11 mouse cellular contexts compared by ENCODE assay signal in the genomic region with DNA sequence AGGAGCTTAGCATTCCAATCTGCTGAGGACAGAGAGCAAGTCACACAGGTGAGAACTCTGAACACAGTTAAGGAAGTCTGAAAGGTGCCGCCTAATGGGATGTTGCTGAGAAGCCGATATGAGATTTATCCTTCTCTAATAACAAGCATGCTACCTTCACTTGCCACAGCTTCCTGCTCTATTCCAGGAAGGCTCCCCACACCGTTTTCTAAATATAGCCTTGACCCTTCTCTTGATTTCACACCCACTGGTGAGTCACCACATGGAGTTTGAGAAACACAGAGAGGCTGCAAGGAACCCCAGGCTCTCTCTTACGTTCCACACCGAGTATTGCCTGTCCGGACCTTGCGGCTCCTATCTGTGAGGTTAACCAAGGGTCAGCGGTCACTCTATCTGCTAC. TPM values are rescaled to one million over a fixed set of nuclear protein-coding genes. Genes with fewer than 3 reads are reported as not detected.
DNase-seq lines count a peak whose midpoint lies in the region; ATAC-seq lines count a peak whose summit lies in the region.
"Had no signal": no experiment of that assay in that cellular context is flagged by ENCODE, and none has a peak within 500 bp of the region (broad histone marks: within the 10 kb centered on the region; RNA-seq: fewer than 3 reads in every experiment).

No protein-coding gene starts in this region.

- peak overlapping the region; percentile 30; the same call in 1 of the 2 replicates for H3K4me2 ChIP-seq in forebrain, embryonic 14.5 days (ENCODE audit: low read length)
- peak overlapping the region; percentile 36; the same call in 1 of the 2 replicates for H3K4me2 ChIP-seq in midbrain, embryonic 12.5 days (replicated peaks)
- H3K4me2 ChIP-seq: stomach, embryonic 15.5 days had no signal

- no peaks in the 10 kb centered on the region for H3K36me3 ChIP-seq in forebrain, embryonic 14.5 days (ENCODE audit: control insufficient read depth, insufficient read depth, low read length)
- H3K36me3 ChIP-seq in midbrain, embryonic 12.5 days: peaks cover 8% of the 10 kb centered on the region; the same call in 1 of the 2 replicates
- H3K36me3 ChIP-seq: stomach, embryonic 15.5 days had no signal

- H3K4me3 ChIP-seq in forebrain, embryonic 14.5 days (ENCODE audit: low read depth, low read length): no peak overlapping the region
- no peak overlapping the region for H3K4me3 ChIP-seq in midbrain, embryonic 12.5 days
- H3K4me3 ChIP-seq: stomach, embryonic 15.5 days had no signal

- no peak overlapping the region for H3K9ac ChIP-seq in forebrain, embryonic 14.5 days (ENCODE audit: low read length)
- H3K9ac ChIP-seq in midbrain, embryonic 12.5 days (replicated peaks): no peak overlapping the region
- H3K9ac ChIP-seq: stomach, embryonic 15.5 days had no signal

- H3K4me1 ChIP-seq in forebrain, embryonic 14.5 days (ENCODE audit: control insufficient read depth, insufficient read depth, low read length): peaks cover 30% of the 10 kb centered on the region
- H3K4me1 ChIP-seq in midbrain, embryonic 12.5 days: peaks cover 56% of the 10 kb centered on the region

- H3K27ac ChIP-seq in forebrain, embryonic 14.5 days (ENCODE audit: low read depth, low read length): peak overlapping the region; percentile 90
- peak overlapping the region; percentile 96 for H3K27ac ChIP-seq in midbrain, embryonic 12.5 days (replicated peaks)
- H3K27ac ChIP-seq: macrophage; stomach, embryonic 15.5 days had no signal

- H3K27me3 ChIP-seq in forebrain, embryonic 14.5 days (replicated peaks; ENCODE audit: control insufficient read depth, insufficient read depth, low read length): no peaks in the 10 kb centered on the region; the same call in 1 of the 2 replicates
- no peaks in the 10 kb centered on the region for H3K27me3 ChIP-seq in midbrain, embryonic 12.5 days
- H3K27me3 ChIP-seq: stomach, embryonic 15.5 days had no signal

- WGBS in forebrain, embryonic 14.5 days: 88% methylated on average over 8 of the region's 8 CpGs
- WGBS in midbrain, embryonic 12.5 days: 69% methylated on average over 8 of the region's 8 CpGs

- no peaks in the 10 kb centered on the region for H3K9me3 ChIP-seq in forebrain, embryonic 14.5 days (replicated peaks; ENCODE audit: control insufficient read depth, low read length)
- no peaks in the 10 kb centered on the region for H3K9me3 ChIP-seq in midbrain, embryonic 12.5 days
- H3K9me3 ChIP-seq: stomach, embryonic 15.5 days had no signal

- DNase-seq in adrenal gland, adult 8-10 months: peak; percentile 41
- no peak for DNase-seq in adrenal gland, postnatal 14 days
- peak; percentile 81 for DNase-seq in 3T3-L1 (ENCODE audit: low read depth, low spot score)
- no peak for DNase-seq in forebrain, embryonic 14.5 days (ENCODE audit: low spot score)
- DNase-seq in right cerebral cortex, postnatal 25 days: no peak
- DNase-seq in right cerebral cortex, adult 18-20 months: no peak
- no peak for DNase-seq in frontal cortex, postnatal 25 days (ENCODE audit: low spot score in 2 of 2)
- DNase-seq: B cell, adult 2 months had no signal

- no peak for ATAC-seq in forebrain, embryonic 14.5 days
- ATAC-seq in midbrain, embryonic 12.5 days (ENCODE audit: low FRiP score, low read depth): no peak

RNA-seq across cellular contexts. Expression of gene Plekha6, which starts 24.7 kb away (rescaled TPM):
- total RNA-seq in adrenal gland, adult 8-10 months (2022): 10 to 100 TPM; 16.1 to 56.7 (median 33.1) TPM
- total RNA-seq in adrenal gland, postnatal 14 days (2021): 15.4 and 21.6 TPM in 2 replicates
- 7.3 and 9.7 TPM in 2 replicates for polyA plus RNA-seq in forebrain, embryonic 14.5 days (2014; fragmentation: Nextera tagmentation; extraction: Ambion mirVana)
- polyA plus RNA-seq in midbrain, embryonic 12.5 days (2016; fragmentation: Nextera tagmentation; extraction: Ambion mirVana): 27.7 and 36.1 TPM in 2 replicates
- polyA plus RNA-seq: macrophage had no signal

RNA-seq across cellular contexts. Expression of gene Ppp1r15b, which starts 57.8 kb away (rescaled TPM):
- 10 to 100 TPM; 67.1 to 80.6 (median 71.1) TPM for total RNA-seq in adrenal gland, adult 8-10 months (2022)
- total RNA-seq in adrenal gland, postnatal 14 days (2021): 84.9 and 95.0 TPM in 2 replicates
- polyA plus RNA-seq in forebrain, embryonic 14.5 days (2014; fragmentation: Nextera tagmentation; extraction: Ambion mirVana): 26.6 and 31.6 TPM in 2 replicates
- polyA plus RNA-seq in midbrain, embryonic 12.5 days (2016; fragmentation: Nextera tagmentation; extraction: Ambion mirVana): 52.7 and 57.9 TPM in 2 replicates

Comparison
In these comparisons a context has a peak if more than half of its experiments do, and no peak if none do; other contexts are left out.
1. DNase-seq: peak in adrenal gland, adult 8-10 months (single experiment) and 3T3-L1 (single experiment); none in adrenal gland, postnatal 14 days (single experiment), forebrain, embryonic 14.5 days (single experiment), right cerebral cortex, postnatal 25 days (single experiment), right cerebral cortex, adult 18-20 months (single experiment) and frontal cortex, postnatal 25 days (0 of 2).